Comparison of ENCODE assay signal across 7 mouse cellular contexts in the genomic region with DNA sequence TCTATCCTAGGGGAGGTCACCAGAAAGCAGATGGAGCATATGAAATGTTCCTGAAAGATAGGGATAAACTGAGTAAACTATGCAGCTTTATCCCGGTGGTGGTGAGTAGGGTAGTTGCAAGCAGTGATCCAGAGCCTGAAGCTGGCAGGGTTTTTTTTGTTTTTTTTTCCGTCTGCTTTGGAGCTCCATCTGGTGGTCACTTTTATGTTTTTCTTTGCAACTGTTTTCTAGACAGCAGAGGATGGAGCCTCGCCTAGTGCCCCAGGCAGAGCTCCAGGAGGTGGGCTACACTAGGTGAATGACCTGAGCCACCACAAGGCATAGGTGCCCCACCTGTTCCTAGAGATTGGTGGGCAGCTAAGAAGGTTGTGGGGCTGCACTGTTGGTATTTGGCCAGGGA. TPM values are rescaled to one million over a fixed set of nuclear protein-coding genes. Genes with fewer than 3 reads are reported as not detected.
DNase-seq lines count a peak whose midpoint lies in the region; ATAC-seq and TF ChIP-seq lines count a peak whose summit lies in the region.

No protein-coding gene starts in this region.

- H3K79me2 ChIP-seq in liver, adult 2 months (ENCODE audit: control insufficient read depth, insufficient read depth, low read length), result no peaks in the 10 kb centered on the region

- H3K27ac ChIP-seq in liver, adult 2 months (replicated peaks; ENCODE audit: insufficient read depth, low read depth, low read length), result no peak overlapping the region
- H3K27ac ChIP-seq in liver, embryonic 12.5 days, result no peak overlapping the region
- no peak overlapping the region for H3K27ac ChIP-seq in cortical plate, adult 2 months (ENCODE audit: insufficient read depth, low read length)
- no peak overlapping the region for H3K27ac ChIP-seq in hindbrain, embryonic 14.5 days
- H3K27ac ChIP-seq in neural tube, embryonic 15.5 days (replicated peaks), result no peak overlapping the region

- no peak for ATAC-seq in liver, embryonic 12.5 days
- peak; percentile 60; the same call in 1 of the 2 replicates for ATAC-seq in hindbrain, embryonic 14.5 days (ENCODE audit: low FRiP score)
- peak; percentile 68; the same call in 1 of the 2 replicates for ATAC-seq in neural tube, embryonic 15.5 days (ENCODE audit: low FRiP score)

- no peaks in the 10 kb centered on the region for H3K9me3 ChIP-seq in liver, embryonic 12.5 days (replicated peaks)
- H3K9me3 ChIP-seq in hindbrain, embryonic 14.5 days (ENCODE audit: control insufficient read depth, low read length), result no peaks in the 10 kb centered on the region
- H3K9me3 ChIP-seq in neural tube, embryonic 15.5 days (replicated peaks), result no peaks in the 10 kb centered on the region

- H3K27me3 ChIP-seq in liver, adult 2 months (ENCODE audit: control insufficient read depth, insufficient read depth, low read length), result no peaks in the 10 kb centered on the region
- peaks cover 16% of the 10 kb centered on the region; the same call in 1 of the 2 replicates for H3K27me3 ChIP-seq in liver, embryonic 12.5 days (replicated peaks)
- no peaks in the 10 kb centered on the region for H3K27me3 ChIP-seq in hindbrain, embryonic 14.5 days (ENCODE audit: control insufficient read depth, insufficient read depth, low read length)
- peaks cover 7% of the 10 kb centered on the region for H3K27me3 ChIP-seq in neural tube, embryonic 15.5 days (replicated peaks)

- no peak overlapping the region for H3K4me2 ChIP-seq in liver, embryonic 12.5 days
- H3K4me2 ChIP-seq in hindbrain, embryonic 14.5 days (replicated peaks), result no peak overlapping the region
- no peak overlapping the region for H3K4me2 ChIP-seq in neural tube, embryonic 15.5 days

- DNase-seq in liver, adult 2 months (ENCODE audit: extremely low read depth, low read depth, low spot score), result no peak
- DNase-seq in MN1 (ENCODE audit: low spot score), result peak; percentile 77
- DNase-seq in hindbrain, embryonic 14.5 days (ENCODE audit: low spot score), result peak; percentile 84
- no peak for DNase-seq in lung, adult 2 months

- WGBS in liver, adult 2 months, result 1% methylated on average over 3 of the region's 3 CpGs
- 7% methylated on average over 3 of the region's 3 CpGs for WGBS in liver, embryonic 12.5 days (ENCODE audit: insufficient replicate concordance)
- WGBS in hindbrain, embryonic 14.5 days, result 5% methylated on average over 3 of the region's 3 CpGs
- WGBS in lung, adult 2 months, result 2% methylated on average over 3 of the region's 3 CpGs
- WGBS in neural tube, embryonic 15.5 days, result 4% methylated on average over 3 of the region's 3 CpGs

- peak; percentile 39 for TF ChIP-seq CTCF in liver, adult 2 months (IDR thresholded peaks at IDR 0.05; ENCODE audit: low read depth, low read length)
- peak; percentile 57 for TF ChIP-seq CTCF in cortical plate, adult 2 months (IDR thresholded peaks at IDR 0.05; ENCODE audit: extremely low read depth, insufficient read depth, low read length)
- TF ChIP-seq CTCF in lung, adult 2 months (IDR thresholded peaks at IDR 0.05; ENCODE audit: insufficient read depth, low read length), result peak; percentile 36; the same call in 1 of the 2 replicates

- no peak for TF ChIP-seq POLR2A in liver, adult 2 months (IDR thresholded peaks at IDR 0.05; ENCODE audit: extremely low read depth, insufficient read depth, low read length)
- no peak for TF ChIP-seq POLR2A in cortical plate, adult 2 months (IDR thresholded peaks at IDR 0.05; ENCODE audit: extremely low read depth, insufficient read depth, low read length)
- TF ChIP-seq POLR2A in lung, adult 2 months (IDR thresholded peaks at IDR 0.05; ENCODE audit: borderline replicate concordance, extremely low read depth, low read depth, low read length), result no peak

- no peaks in the 10 kb centered on the region for H3K36me3 ChIP-seq in liver, adult 2 months (ENCODE audit: control insufficient read depth, insufficient read depth, low read length)
- no peaks in the 10 kb centered on the region for H3K36me3 ChIP-seq in liver, embryonic 12.5 days
- H3K36me3 ChIP-seq in hindbrain, embryonic 14.5 days (replicated peaks; ENCODE audit: control insufficient read depth, insufficient read depth), result no peaks in the 10 kb centered on the region
- H3K36me3 ChIP-seq in neural tube, embryonic 15.5 days, result no peaks in the 10 kb centered on the region

- no peaks in the 10 kb centered on the region for H3K4me1 ChIP-seq in liver, adult 2 months (ENCODE audit: control insufficient read depth, insufficient read depth, low read length)
- no peaks in the 10 kb centered on the region for H3K4me1 ChIP-seq in liver, embryonic 12.5 days
- H3K4me1 ChIP-seq in cortical plate, adult 2 months (ENCODE audit: control insufficient read depth, insufficient read depth, low read length), result no peaks in the 10 kb centered on the region
- no peaks in the 10 kb centered on the region for H3K4me1 ChIP-seq in hindbrain, embryonic 14.5 days (replicated peaks; ENCODE audit: control insufficient read depth, insufficient read depth, low read length)
- no peaks in the 10 kb centered on the region for H3K4me1 ChIP-seq in lung, adult 2 months (ENCODE audit: control insufficient read depth, insufficient read depth, low read length)
- H3K4me1 ChIP-seq in neural tube, embryonic 15.5 days, result peaks cover 5% of the 10 kb centered on the region

- H3K4me3 ChIP-seq in liver, adult 2 months (ENCODE audit: insufficient read depth, low read depth, low read length), result no peak overlapping the region
- H3K4me3 ChIP-seq in liver, embryonic 12.5 days, result no peak overlapping the region
- H3K4me3 ChIP-seq in cortical plate, adult 2 months (ENCODE audit: insufficient read depth, low read length), result no peak overlapping the region
- no peak overlapping the region for H3K4me3 ChIP-seq in hindbrain, embryonic 14.5 days (replicated peaks; ENCODE audit: low read length)
- no peak overlapping the region for H3K4me3 ChIP-seq in lung, adult 2 months (replicated peaks; ENCODE audit: extremely low read depth, low read depth, low read length)
- H3K4me3 ChIP-seq in neural tube, embryonic 15.5 days (replicated peaks), result no peak overlapping the region

- no peak overlapping the region for H3K9ac ChIP-seq in liver, adult 2 months (ENCODE audit: low read depth, low read length)
- no peak overlapping the region for H3K9ac ChIP-seq in liver, embryonic 12.5 days
- no peak overlapping the region for H3K9ac ChIP-seq in hindbrain, embryonic 14.5 days
- no peak overlapping the region for H3K9ac ChIP-seq in neural tube, embryonic 15.5 days (replicated peaks)

RNA-seq across cellular contexts. Expression of a gene that starts 5.0 kb away (rescaled TPM):
- total RNA-seq in liver, adult 2 months (2014; rRNA removed), result 45.3 and 45.9 TPM in 2 replicates
- 103 and 121 TPM in 2 replicates for polyA plus RNA-seq in liver, adult 2 months (2012; rRNA removed)
- polyA plus RNA-seq in liver, embryonic 12.5 days (2016; fragmentation: Nextera tagmentation; extraction: Ambion mirVana), result 40.4 and 40.5 TPM in 2 replicates
- polyA plus RNA-seq in cortical plate, adult 2 months (2012; rRNA removed), result 113 and 120 TPM in 2 replicates
- polyA plus RNA-seq in hindbrain, embryonic 14.5 days (2014; fragmentation: Nextera tagmentation; extraction: Ambion mirVana), result 128 and 156 TPM in 2 replicates
- polyA plus RNA-seq in lung, adult 2 months (2012; rRNA removed), result 54.6 and 59.2 TPM in 2 replicates
- polyA plus RNA-seq in neural tube, embryonic 15.5 days (2015; fragmentation: Nextera tagmentation; extraction: Ambion mirVana), result 148 and 162 TPM in 2 replicates

RNA-seq across cellular contexts. Expression of a gene that starts 42.3 kb away (rescaled TPM):
- total RNA-seq in liver, adult 2 months (2014; rRNA removed), result 246 and 376 TPM in 2 replicates
- 356 and 394 TPM in 2 replicates for polyA plus RNA-seq in liver, adult 2 months (2012; rRNA removed)
- 8.6 and 10.1 TPM in 2 replicates for polyA plus RNA-seq in liver, embryonic 12.5 days (2016; fragmentation: Nextera tagmentation; extraction: Ambion mirVana)
- 72.7 and 86.0 TPM in 2 replicates for polyA plus RNA-seq in cortical plate, adult 2 months (2012; rRNA removed)
- polyA plus RNA-seq in hindbrain, embryonic 14.5 days (2014; fragmentation: Nextera tagmentation; extraction: Ambion mirVana), result 2.8 and 3.1 TPM in 2 replicates
- polyA plus RNA-seq in lung, adult 2 months (2012; rRNA removed), result 49.3 and 56.7 TPM in 2 replicates
- polyA plus RNA-seq in neural tube, embryonic 15.5 days (2015; fragmentation: Nextera tagmentation; extraction: Ambion mirVana), result 4.0 and 6.4 TPM in 2 replicates

Comparison
In these comparisons a context has a peak if more than half of its experiments do, and no peak if none do; other contexts are left out.
1. DNase-seq: peak in MN1 (single experiment) and hindbrain, embryonic 14.5 days (single experiment); none in liver, adult 2 months (single experiment) and lung, adult 2 months (single experiment).
2. Peak in every context shown above with its lines, with median percentiles within 50 percentile points of each other: CTCF ChIP-seq.